Comparison of ENCODE assay signal across 9 mouse cellular contexts in genomic region chr10:115097163-115097562, GRCm38 (mm10).
DNase-seq lines count a peak whose midpoint lies in the region; ATAC-seq lines count a peak whose summit lies in the region.
"Had no signal": no experiment of that assay in that cellular context is flagged by ENCODE, and none has a peak within 500 bp of the region (broad histone marks: within the 10 kb centered on the region; RNA-seq: fewer than 3 reads in every experiment).

No protein-coding gene starts in this region.

- peak; percentile 78; the same call in 1 of the 2 replicates for ATAC-seq in kidney, embryonic 15.5 days (replicated peaks; ENCODE audit: low FRiP score)
- ATAC-seq in limb, embryonic 11.5 days (ENCODE audit: insufficient number of reproducible peaks, low FRiP score, low TSS enrichment, low read depth), result no peak
- ATAC-seq in neural tube, embryonic 12.5 days (ENCODE audit: low FRiP score, low read depth), result peak; percentile 56

- peak; percentile 27 for DNase-seq in thymus, postnatal 0 days (ENCODE audit: low spot score)
- no peak for DNase-seq in thymus, postnatal 36 days
- peak; percentile 93 for DNase-seq in cerebellum, adult 9-10 months
- peak; percentile 59 to 87 for DNase-seq in frontal cortex, postnatal 36 days (ENCODE audit: low spot score in 2 of 2)
- peak; percentile 72 for DNase-seq in limb, embryonic 11.5 days (ENCODE audit: low spot score)
- no peak for DNase-seq in spleen, adult 18-20 months

- no peaks in the 10 kb centered on the region for H3K4me1 ChIP-seq in kidney, embryonic 15.5 days
- H3K4me1 ChIP-seq in limb, embryonic 11.5 days (ENCODE audit: control insufficient read depth, insufficient read depth, low read length), result no peaks in the 10 kb centered on the region
- H3K4me1 ChIP-seq in neural tube, embryonic 12.5 days, result no peaks in the 10 kb centered on the region
- H3K4me1 ChIP-seq: embryonic facial prominence, embryonic 13.5 days had no signal

- no peak overlapping the region for H3K4me2 ChIP-seq in kidney, embryonic 15.5 days
- H3K4me2 ChIP-seq in limb, embryonic 11.5 days (ENCODE audit: low read depth, severe bottlenecking), result no peak overlapping the region
- no peak overlapping the region for H3K4me2 ChIP-seq in neural tube, embryonic 12.5 days (replicated peaks)
- H3K4me2 ChIP-seq: embryonic facial prominence, embryonic 13.5 days had no signal

- no peak overlapping the region for H3K4me3 ChIP-seq in kidney, embryonic 15.5 days (replicated peaks)
- H3K4me3 ChIP-seq in limb, embryonic 11.5 days (ENCODE audit: low read depth, low read length), result no peak overlapping the region
- H3K4me3 ChIP-seq in neural tube, embryonic 12.5 days, result no peak overlapping the region
- H3K4me3 ChIP-seq: embryonic facial prominence, embryonic 13.5 days had no signal

- WGBS in kidney, embryonic 15.5 days, result 11% methylated on average over 5 of the region's 5 CpGs
- 14% methylated on average over 5 of the region's 5 CpGs for WGBS in limb, embryonic 11.5 days
- 16% methylated on average over 5 of the region's 5 CpGs for WGBS in neural tube, embryonic 12.5 days

- no peaks in the 10 kb centered on the region for H3K9me3 ChIP-seq in kidney, embryonic 15.5 days (replicated peaks)
- H3K9me3 ChIP-seq in limb, embryonic 11.5 days (ENCODE audit: control insufficient read depth, low read length), result no peaks in the 10 kb centered on the region
- 0 out of 2 replicates have a peak, but pooled peaks cover 5% of the 10 kb centered on the region for H3K9me3 ChIP-seq in neural tube, embryonic 12.5 days
- H3K9me3 ChIP-seq: embryonic facial prominence, embryonic 13.5 days had no signal

- no peaks in the 10 kb centered on the region for H3K27me3 ChIP-seq in kidney, embryonic 15.5 days
- no peaks in the 10 kb centered on the region for H3K27me3 ChIP-seq in limb, embryonic 11.5 days (ENCODE audit: control insufficient read depth, insufficient read depth, low read length)
- H3K27me3 ChIP-seq in neural tube, embryonic 12.5 days (replicated peaks), result no peaks in the 10 kb centered on the region
- H3K27me3 ChIP-seq: embryonic facial prominence, embryonic 13.5 days had no signal

- no peaks in the 10 kb centered on the region for H3K36me3 ChIP-seq in kidney, embryonic 15.5 days
- H3K36me3 ChIP-seq in limb, embryonic 11.5 days (ENCODE audit: control insufficient read depth, insufficient read depth, low read length), result no peaks in the 10 kb centered on the region
- H3K36me3 ChIP-seq in neural tube, embryonic 12.5 days, result no peaks in the 10 kb centered on the region
- H3K36me3 ChIP-seq: embryonic facial prominence, embryonic 13.5 days had no signal

- H3K9ac ChIP-seq in kidney, embryonic 15.5 days, result no peak overlapping the region
- no peak overlapping the region for H3K9ac ChIP-seq in limb, embryonic 11.5 days (ENCODE audit: low read length)
- H3K9ac ChIP-seq in neural tube, embryonic 12.5 days, result no peak overlapping the region
- H3K9ac ChIP-seq: embryonic facial prominence, embryonic 13.5 days had no signal

- H3K27ac ChIP-seq in kidney, embryonic 15.5 days, result no peak overlapping the region
- H3K27ac ChIP-seq in limb, embryonic 11.5 days (replicated peaks; ENCODE audit: low read depth, low read length), result no peak overlapping the region
- no peak overlapping the region for H3K27ac ChIP-seq in neural tube, embryonic 12.5 days
- H3K27ac ChIP-seq: embryonic facial prominence, embryonic 13.5 days had no signal

Comparison
In these comparisons a context has a peak if more than half of its experiments do, and no peak if none do; other contexts are left out.
1. DNase-seq: peak in thymus, postnatal 0 days (single experiment), cerebellum, adult 9-10 months (single experiment), frontal cortex, postnatal 36 days (2 of 2) and limb, embryonic 11.5 days (single experiment); none in thymus, postnatal 36 days (0 of 2) and spleen, adult 18-20 months (0 of 2).